Mouse (Mus musculus): ENCODE results near the gene E2f8. TPM values are rescaled to one million over a fixed set of nuclear protein-coding genes. Genes with fewer than 3 reads are reported as not detected.

The E2f8 gene
- polyA plus RNA-seq, 1 experiment from 2014 or later = 23.6 TPM

DNA sequence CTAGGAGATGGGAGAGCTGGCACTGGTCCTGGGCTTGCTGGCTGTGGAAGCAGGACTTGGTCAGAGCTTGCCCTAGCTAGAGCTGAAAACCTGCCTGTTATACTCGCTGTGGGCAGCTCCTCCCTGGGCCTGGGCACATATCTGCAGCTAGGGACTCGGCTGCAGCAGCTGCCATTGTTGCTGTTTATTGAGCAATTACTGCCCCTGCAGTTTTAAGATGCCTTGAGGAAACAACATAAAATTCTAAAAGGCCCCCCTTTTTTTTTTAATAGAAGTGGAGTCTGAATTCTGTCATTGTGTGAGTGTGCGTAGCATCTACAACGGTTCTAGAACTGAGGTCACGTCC lies 2.8 kb upstream of the E2f8 start:
- no peak overlapping the region for H3K9ac ChIP-seq (replicated peaks; ENCODE audit: low read depth, low read length)
- peaks cover 12% of the 10 kb centered on the region for H3K4me1 ChIP-seq (ENCODE audit: control insufficient read depth, insufficient read depth, low read length)
- H3K4me3 ChIP-seq (ENCODE audit: low read depth, low read length) = no peak overlapping the region
- 61% methylated on average over 5 of the region's 5 CpGs for WGBS
- H3K27ac ChIP-seq (ENCODE audit: low read length) = no peak overlapping the region
- H3K36me3 ChIP-seq (ENCODE audit: control insufficient read depth, insufficient read depth, low read length) = no peaks in the 10 kb centered on the region
- no peaks in the 10 kb centered on the region for H3K27me3 ChIP-seq (ENCODE audit: control insufficient read depth, insufficient read depth, low read length)
- H3K4me2 ChIP-seq (replicated peaks; ENCODE audit: low read depth, low read length) = no peak overlapping the region
- ATAC-seq (ENCODE audit: insufficient number of reproducible peaks, insufficient read depth, low FRiP score, low read depth) = no peak
- H3K9me3 ChIP-seq (ENCODE audit: control insufficient read depth, low read depth, low read length) = no peaks in the 10 kb centered on the region

GRCm38 (mm10) chr7:48883525-48884265 lies 2.3 kb upstream of the E2f8 start:
- Histone ChIP-seq H3K9me3 (ENCODE audit: control insufficient read depth, low read depth, low read length) (no peaks in the 10 kb centered on the region), H3K36me3 (ENCODE audit: control insufficient read depth, insufficient read depth, low read length) (no peaks in the 10 kb centered on the region), H3K4me1 (ENCODE audit: control insufficient read depth, insufficient read depth, low read length) (peaks cover 16% of the 10 kb centered on the region), H3K4me3 (ENCODE audit: low read depth, low read length) (no peak overlapping the region), H3K9ac (replicated peaks; ENCODE audit: low read depth, low read length) (no peak overlapping the region), H3K27me3 (ENCODE audit: control insufficient read depth, insufficient read depth, low read length) (no peaks in the 10 kb centered on the region), H3K4me2 (replicated peaks; ENCODE audit: low read depth, low read length) (no peak overlapping the region), H3K27ac (ENCODE audit: low read length) (no peak overlapping the region)
- 83% methylated on average over 4 of the region's 4 CpGs for WGBS
- no peak for ATAC-seq (ENCODE audit: insufficient number of reproducible peaks, insufficient read depth, low FRiP score, low read depth)

GRCm38 (mm10) chr7:48881971-48882609 lies 694 bp upstream of the E2f8 start:
- peak overlapping the region; percentile 87 for H3K4me3 ChIP-seq (ENCODE audit: low read depth, low read length)
- no peaks in the 10 kb centered on the region for H3K9me3 ChIP-seq (ENCODE audit: control insufficient read depth, low read depth, low read length)
- 0 out of 2 replicates have a peak, but pooled peaks cover 5% of the 10 kb centered on the region for H3K36me3 ChIP-seq (ENCODE audit: control insufficient read depth, insufficient read depth, low read length)
- no peak for ATAC-seq (ENCODE audit: insufficient number of reproducible peaks, insufficient read depth, low FRiP score, low read depth)
- WGBS = 2% methylated on average over 28 of the region's 28 CpGs
- peak overlapping the region; percentile 66; the same call in 1 of the 2 replicates for H3K27ac ChIP-seq (ENCODE audit: low read length)
- H3K4me1 ChIP-seq (ENCODE audit: control insufficient read depth, insufficient read depth, low read length) = peaks cover 13% of the 10 kb centered on the region
- H3K27me3 ChIP-seq (ENCODE audit: control insufficient read depth, insufficient read depth, low read length) = no peaks in the 10 kb centered on the region
- peak overlapping the region; percentile 28 for H3K9ac ChIP-seq (replicated peaks; ENCODE audit: low read depth, low read length)
- peak overlapping the region; percentile 89 for H3K4me2 ChIP-seq (replicated peaks; ENCODE audit: low read depth, low read length)

DNA sequence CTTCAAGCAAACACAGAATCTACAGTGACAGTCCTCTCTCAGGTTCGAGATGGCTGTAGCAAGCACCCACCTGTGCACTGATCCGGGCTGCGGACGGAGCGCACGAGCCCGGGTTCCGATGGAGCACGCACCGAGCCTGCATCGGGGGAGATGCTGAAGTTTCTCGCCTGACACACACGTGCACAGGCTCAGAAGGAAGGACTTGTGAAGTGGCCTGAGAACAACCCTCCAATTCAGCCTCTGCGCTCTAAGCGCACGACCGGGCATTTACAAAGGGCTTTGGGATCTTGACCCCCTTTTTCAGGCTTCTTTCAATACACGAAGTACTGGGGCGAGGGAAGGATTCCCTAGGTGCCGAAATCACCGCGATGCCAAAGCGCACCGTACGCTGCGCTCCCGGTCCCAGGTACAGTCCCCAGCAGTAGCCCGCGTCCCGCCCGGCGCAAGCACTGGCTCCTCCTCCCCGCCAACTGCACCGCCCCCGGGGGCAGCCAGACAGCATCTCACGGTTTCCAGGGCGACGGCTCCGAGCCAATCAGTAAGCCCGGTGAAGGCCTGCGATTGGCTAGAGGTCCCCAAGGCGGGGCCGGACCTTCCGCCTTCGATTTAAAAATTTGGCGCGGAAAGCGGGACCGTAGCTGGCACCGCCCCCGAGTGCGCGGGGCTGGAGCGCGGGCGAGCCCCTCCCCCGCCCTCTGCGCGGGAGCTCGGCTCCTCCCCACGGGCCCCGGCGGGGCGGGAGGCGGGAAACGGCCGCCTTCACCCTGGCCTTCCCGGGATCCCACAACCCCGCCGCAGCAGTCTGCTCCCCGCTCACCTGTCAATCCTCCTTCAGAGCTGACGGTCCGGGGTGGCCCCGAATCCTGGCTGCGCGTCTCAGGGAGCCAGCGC lies 560 bp downstream of the E2f8 start:
- Histone ChIP-seq H3K36me3 (ENCODE audit: control insufficient read depth, insufficient read depth, low read length) (peaks cover 8% of the 10 kb centered on the region; the same call in 1 of the 2 replicates), H3K4me1 (ENCODE audit: control insufficient read depth, insufficient read depth, low read length) (peaks cover 13% of the 10 kb centered on the region), H3K9me3 (ENCODE audit: control insufficient read depth, low read depth, low read length) (no peaks in the 10 kb centered on the region), H3K4me3 (ENCODE audit: low read depth, low read length) (peak overlapping the region; percentile 87), H3K27me3 (ENCODE audit: control insufficient read depth, insufficient read depth, low read length) (no peaks in the 10 kb centered on the region), H3K4me2 (replicated peaks; ENCODE audit: low read depth, low read length) (peak overlapping the region; percentile 89), H3K27ac (ENCODE audit: low read length) (peak overlapping the region; percentile 87), H3K9ac (replicated peaks; ENCODE audit: low read depth, low read length) (peak overlapping the region; percentile 86)
- peak; percentile 97 for ATAC-seq (ENCODE audit: insufficient number of reproducible peaks, insufficient read depth, low FRiP score, low read depth)
- WGBS = under 1% methylated on average over 68 of the region's 77 CpGs

DNA sequence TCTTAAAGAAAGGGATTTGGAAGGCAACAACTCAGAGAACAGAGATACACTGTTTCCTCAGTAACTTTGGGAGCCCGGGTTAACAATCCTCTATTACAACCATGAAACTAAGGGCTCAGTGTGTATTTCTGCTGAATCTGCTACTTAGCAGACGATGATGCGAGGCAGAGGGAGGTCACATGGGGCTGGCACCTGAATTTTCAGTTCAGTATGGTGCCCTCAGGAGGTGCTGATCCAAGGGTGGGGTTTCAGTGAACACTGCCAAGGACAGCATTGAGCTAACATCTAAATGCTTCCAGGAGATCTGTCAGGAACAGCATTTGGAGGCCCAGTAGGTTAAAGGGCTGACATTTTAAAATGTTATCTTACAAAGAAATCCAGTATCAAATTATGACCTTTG lies 1.8 kb downstream of the E2f8 start:
- H3K27ac ChIP-seq (ENCODE audit: low read length) = no peak overlapping the region
- peak overlapping the region; percentile 20 for H3K4me3 ChIP-seq (ENCODE audit: low read depth, low read length)
- no peak overlapping the region; the same call in 1 of the 2 replicates for H3K9ac ChIP-seq (replicated peaks; ENCODE audit: low read depth, low read length)
- H3K4me1 ChIP-seq (ENCODE audit: control insufficient read depth, insufficient read depth, low read length) = peaks cover 13% of the 10 kb centered on the region
- no peak for ATAC-seq (ENCODE audit: insufficient number of reproducible peaks, insufficient read depth, low FRiP score, low read depth)
- 59% methylated on average over 3 of the region's 3 CpGs for WGBS
- H3K4me2 ChIP-seq (replicated peaks; ENCODE audit: low read depth, low read length) = peak overlapping the region; percentile 89
- no peaks in the 10 kb centered on the region for H3K27me3 ChIP-seq (ENCODE audit: control insufficient read depth, insufficient read depth, low read length)
- H3K9me3 ChIP-seq (ENCODE audit: control insufficient read depth, low read depth, low read length) = no peaks in the 10 kb centered on the region
- H3K36me3 ChIP-seq (ENCODE audit: control insufficient read depth, insufficient read depth, low read length) = peaks cover 20% of the 10 kb centered on the region

DNA sequence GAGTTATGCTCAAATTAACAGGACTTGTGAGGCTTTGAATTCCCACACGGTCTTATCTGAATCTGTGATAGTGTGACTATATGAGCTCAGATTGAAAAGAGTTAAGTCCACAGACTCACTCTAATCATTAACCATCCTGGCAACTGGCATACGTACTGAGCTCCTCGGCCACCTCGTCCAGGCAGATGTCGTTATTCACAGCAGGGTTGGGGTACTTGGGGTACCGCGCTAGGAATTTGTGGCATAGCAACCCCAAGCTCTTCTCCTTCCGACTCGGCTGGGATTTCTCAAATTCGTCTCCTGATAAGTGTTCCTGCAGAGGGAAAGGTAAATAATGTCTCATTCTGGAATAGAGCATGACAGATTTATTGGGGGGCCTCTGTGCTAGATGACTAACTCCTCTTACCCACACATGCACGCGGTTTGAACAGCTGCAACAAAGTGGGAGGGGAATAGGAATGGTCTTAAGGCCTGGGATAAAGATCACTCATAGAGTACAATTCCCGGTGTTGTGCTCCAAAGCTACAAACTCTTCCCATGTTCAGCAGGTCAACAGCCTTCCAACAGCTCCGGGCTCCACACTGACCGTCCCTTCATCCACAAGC lies 3.5 kb downstream of the E2f8 start:
- Histone ChIP-seq H3K4me3 (ENCODE audit: low read depth, low read length) (no peak overlapping the region), H3K4me1 (ENCODE audit: control insufficient read depth, insufficient read depth, low read length) (peaks cover 13% of the 10 kb centered on the region), H3K27me3 (ENCODE audit: control insufficient read depth, insufficient read depth, low read length) (no peaks in the 10 kb centered on the region), H3K9ac (replicated peaks; ENCODE audit: low read depth, low read length) (no peak overlapping the region), H3K4me2 (replicated peaks; ENCODE audit: low read depth, low read length) (no peak overlapping the region; the same call in 1 of the 2 replicates), H3K27ac (ENCODE audit: low read length) (peak overlapping the region; percentile 45; the same call in 1 of the 2 replicates), H3K36me3 (ENCODE audit: control insufficient read depth, insufficient read depth, low read length) (peaks cover 36% of the 10 kb centered on the region), H3K9me3 (ENCODE audit: control insufficient read depth, low read depth, low read length) (no peaks in the 10 kb centered on the region)
- WGBS = 35% methylated on average over 15 of the region's 15 CpGs
- no peak for ATAC-seq (ENCODE audit: insufficient number of reproducible peaks, insufficient read depth, low FRiP score, low read depth)

- H3K36me3 ChIP-seq (ENCODE audit: control insufficient read depth, insufficient read depth, low read length) = peaks cover 50% of the 10 kb centered on the region
Observed at GRCm38 (mm10) chr7:48876526-48876925, 4.9 kb downstream of the E2f8 start.

GRCm38 (mm10) chr7:48875096-48875495 lies 6.3 kb downstream of the E2f8 start:
- Histone ChIP-seq H3K36me3 (ENCODE audit: control insufficient read depth, insufficient read depth, low read length) (peaks cover 64% of the 10 kb centered on the region), H3K27ac (ENCODE audit: low read length) (no peak overlapping the region), H3K27me3 (ENCODE audit: control insufficient read depth, insufficient read depth, low read length) (no peaks in the 10 kb centered on the region), H3K4me1 (ENCODE audit: control insufficient read depth, insufficient read depth, low read length) (peaks cover 13% of the 10 kb centered on the region), H3K4me2 (replicated peaks; ENCODE audit: low read depth, low read length) (no peak overlapping the region), H3K4me3 (ENCODE audit: low read depth, low read length) (no peak overlapping the region), H3K9me3 (ENCODE audit: control insufficient read depth, low read depth, low read length) (no peaks in the 10 kb centered on the region), H3K9ac (replicated peaks; ENCODE audit: low read depth, low read length) (no peak overlapping the region)
- WGBS = 94% methylated on average over 14 of the region's 14 CpGs
- ATAC-seq (ENCODE audit: insufficient number of reproducible peaks, insufficient read depth, low FRiP score, low read depth) = no peak

More at GRCm38 (mm10) chr7:48876526-48876925, 4.9 kb downstream of the E2f8 start:
- Histone ChIP-seq H3K9me3 (ENCODE audit: control insufficient read depth, low read depth, low read length) (no peaks in the 10 kb centered on the region), H3K27ac (ENCODE audit: low read length) (no peak overlapping the region), H3K9ac (replicated peaks; ENCODE audit: low read depth, low read length) (no peak overlapping the region), H3K4me3 (ENCODE audit: low read depth, low read length) (no peak overlapping the region), H3K27me3 (ENCODE audit: control insufficient read depth, insufficient read depth, low read length) (no peaks in the 10 kb centered on the region), H3K4me2 (replicated peaks; ENCODE audit: low read depth, low read length) (no peak overlapping the region), H3K4me1 (ENCODE audit: control insufficient read depth, insufficient read depth, low read length) (peaks cover 13% of the 10 kb centered on the region)
- no peak for ATAC-seq (ENCODE audit: insufficient number of reproducible peaks, insufficient read depth, low FRiP score, low read depth)
- 68% methylated on average over 4 of the region's 4 CpGs for WGBS

All from stomach, embryonic 14.5 days (tissue).